Mouse (Mus musculus) cerebellum, postnatal 10 days (tissue): ENCODE measurements around the gene Eif2b5.
"Not testable (repeated sequence)": the region's sequence is repeated elsewhere in the genome, so short reads cannot be mapped to it uniquely, and the experiment has no call there.

ENCODE experiments used
- DNase-seq, 2 experiments: peaks; one replicate each; pipeline ENCODE4 v3.0.0; 2021; ENCODE audit warnings: mixed read lengths in 2 of 2

Gene Eif2b5

DNA sequence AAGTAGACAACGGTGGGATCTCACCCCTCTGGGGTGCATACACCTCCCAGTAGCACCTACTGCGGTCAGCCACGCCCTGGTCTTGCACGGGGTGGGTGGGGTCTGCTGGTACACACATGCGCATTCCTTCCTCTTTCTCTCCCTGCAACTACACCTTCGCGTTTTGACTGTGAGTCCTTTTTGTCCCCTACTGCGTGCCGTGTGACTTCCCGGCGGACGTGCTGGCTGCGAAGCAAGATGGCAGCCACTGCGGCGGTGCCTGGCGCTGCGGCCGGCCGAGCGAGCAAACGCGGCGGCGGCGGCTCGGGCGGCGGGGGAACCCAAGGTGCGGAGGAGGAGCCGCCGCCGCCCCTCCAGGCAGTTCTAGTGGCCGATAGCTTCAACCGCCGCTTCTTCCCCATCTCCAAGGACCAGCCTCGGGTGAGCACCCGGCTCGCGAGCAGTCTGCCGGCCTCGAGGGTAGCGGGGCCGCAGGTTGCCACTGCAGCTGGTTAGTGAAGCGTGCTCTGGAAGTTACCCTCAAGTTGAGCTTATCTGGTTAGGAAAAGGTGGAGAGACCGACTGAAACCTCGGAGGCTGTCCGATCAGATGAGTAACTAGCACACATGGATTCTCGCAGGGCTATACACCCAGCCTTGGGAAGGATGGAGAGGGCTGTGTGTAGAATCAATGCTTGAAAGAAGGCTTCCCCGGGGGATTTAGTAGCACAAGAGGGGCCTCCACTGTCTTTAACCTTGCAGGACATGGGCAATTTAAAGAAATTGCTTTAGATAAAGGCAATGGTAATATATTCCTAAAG, at the start of gene Eif2b5:
TSS of gene Eif2b5 (plus strand) at position 141 of the 799 bp plus-strand sequence.
- peak; percentile 91 to 95 for DNase-seq

- DNase-seq: no peak
Measured at GRCm38 (mm10) chr16:20451774-20452173, 46.8 kb upstream of the Eif2b5 start.

DNA sequence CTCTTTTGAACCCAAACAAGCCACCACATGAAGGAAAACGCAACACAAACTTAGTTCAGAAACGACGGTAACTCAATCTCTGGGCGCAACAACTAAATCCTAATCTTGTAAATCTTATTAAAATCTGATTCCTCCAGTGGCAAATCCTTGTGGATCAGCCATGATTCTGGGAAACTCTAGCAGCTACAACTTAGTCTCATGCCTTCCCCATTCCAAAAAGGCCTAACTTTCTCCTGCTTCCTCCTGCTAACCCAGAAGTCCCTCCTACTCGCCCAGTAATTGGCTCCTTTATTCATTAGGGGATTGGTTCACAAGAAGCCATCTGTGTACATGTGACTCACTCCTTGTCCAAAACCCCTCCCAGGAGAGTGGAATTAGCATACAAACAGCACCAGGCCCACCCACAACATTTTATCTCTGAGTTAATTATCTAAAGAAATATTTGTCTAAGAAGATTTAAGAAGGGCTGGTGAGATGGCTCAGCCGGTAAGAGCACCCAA, 44.4 kb upstream of the Eif2b5 start:
- no peak for DNase-seq

DNA sequence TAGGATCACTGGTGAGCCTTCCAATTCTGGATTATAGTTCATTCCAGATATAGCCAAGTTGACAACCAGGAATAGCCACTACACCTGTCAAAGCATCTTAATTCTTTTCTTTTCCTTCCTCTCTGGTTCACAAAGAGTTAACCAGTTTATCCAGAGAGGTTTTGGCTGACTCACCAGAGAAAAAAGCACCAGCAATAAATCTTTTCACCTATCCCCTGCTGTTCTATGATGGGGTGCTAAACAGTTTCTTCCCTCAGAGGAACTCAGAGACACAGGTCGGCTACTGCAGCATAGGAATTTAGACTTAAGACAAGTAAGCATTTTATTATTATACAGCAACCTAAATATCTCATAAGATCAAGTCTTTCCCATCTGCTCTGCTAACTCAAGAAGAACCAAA, 42.5 kb upstream of the Eif2b5 start:
- no peak for DNase-seq

DNA sequence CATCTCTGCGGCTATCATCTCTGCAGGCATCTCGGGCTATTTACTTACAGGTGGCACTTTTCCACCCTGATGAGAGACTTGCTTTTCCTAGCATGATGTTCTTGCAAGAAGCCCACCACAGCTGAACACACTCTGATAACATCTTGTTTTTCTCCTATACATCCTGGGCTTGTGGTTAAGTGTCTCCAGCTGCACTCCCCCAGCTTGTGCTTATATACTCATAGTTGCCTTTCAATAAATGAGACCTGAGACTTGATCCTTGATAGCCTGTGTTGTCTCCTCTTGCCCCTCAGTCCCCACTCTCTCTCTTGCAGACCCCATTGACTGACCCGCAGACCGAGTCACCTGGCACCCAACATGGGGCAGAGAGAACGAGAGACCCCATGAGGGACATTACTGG, 39.9 kb upstream of the Eif2b5 start:
- not testable (repeated sequence) for DNase-seq

DNA sequence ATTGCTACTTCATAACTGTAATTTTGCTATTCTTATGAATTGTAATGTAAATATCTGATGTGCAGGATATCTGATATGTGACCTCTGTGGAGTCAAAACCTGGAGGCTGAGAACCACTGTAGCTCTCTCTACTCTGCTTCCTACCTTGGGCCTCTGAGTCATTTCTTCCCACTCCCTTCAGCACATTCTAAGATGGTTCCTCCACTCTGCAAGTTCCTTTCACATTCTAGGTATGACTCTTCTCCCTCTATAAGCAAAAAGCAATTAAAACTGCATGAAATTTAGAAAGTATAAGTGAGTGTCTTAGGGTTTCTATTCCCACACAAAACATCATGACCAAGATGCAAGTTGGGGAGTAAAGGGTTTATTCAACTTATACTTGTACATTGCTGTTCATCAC, 33.9 kb upstream of the Eif2b5 start:
- DNase-seq: no peak

DNA sequence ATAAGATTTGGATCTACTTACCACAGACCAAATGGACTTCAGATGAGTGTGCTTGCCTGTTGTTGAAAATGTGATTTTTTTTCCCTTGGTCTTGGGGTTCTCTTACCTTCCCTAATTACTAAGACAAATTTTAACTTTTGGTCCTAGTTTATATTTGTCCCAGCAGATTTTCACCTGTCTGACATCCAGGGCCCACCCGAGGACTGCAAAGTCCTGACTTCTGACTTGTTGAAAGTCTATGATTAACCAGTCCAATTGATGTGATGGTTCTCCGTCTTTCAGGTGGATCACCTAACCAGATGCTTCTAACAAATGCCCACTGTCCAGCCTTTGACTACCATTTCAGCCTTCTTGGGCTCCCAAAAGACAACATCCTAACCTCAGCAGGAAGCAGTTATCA, 27.6 kb upstream of the Eif2b5 start:
- no peak for DNase-seq

GRCm38 (mm10) chr16:20471686-20472085, 26.9 kb upstream of the Eif2b5 start:
- no peak for DNase-seq

- DNase-seq: no peak
Measured at GRCm38 (mm10) chr16:20473748-20474147, 24.9 kb upstream of the Eif2b5 start.

DNA sequence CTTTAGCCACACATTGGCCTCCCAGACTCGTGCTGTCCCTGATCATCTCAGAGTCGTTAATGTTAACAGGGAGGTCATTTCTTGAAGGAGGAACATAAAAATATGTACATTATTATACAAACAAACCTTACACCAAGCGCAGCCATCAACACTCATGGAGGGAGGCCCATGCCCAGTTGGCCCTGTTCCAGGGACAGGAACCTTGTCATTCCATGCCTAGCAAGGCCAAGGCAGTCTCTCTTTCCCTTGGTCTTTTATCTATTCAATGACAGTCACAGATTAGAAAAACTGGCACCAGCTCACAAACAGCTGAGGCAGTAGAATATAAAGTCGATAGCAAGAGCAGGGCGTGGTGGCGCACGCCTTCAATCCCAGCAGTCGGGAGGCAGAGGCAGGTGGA, 24.4 kb upstream of the Eif2b5 start:
- DNase-seq: peak in 1 of 2 experiments; percentile 12

DNA sequence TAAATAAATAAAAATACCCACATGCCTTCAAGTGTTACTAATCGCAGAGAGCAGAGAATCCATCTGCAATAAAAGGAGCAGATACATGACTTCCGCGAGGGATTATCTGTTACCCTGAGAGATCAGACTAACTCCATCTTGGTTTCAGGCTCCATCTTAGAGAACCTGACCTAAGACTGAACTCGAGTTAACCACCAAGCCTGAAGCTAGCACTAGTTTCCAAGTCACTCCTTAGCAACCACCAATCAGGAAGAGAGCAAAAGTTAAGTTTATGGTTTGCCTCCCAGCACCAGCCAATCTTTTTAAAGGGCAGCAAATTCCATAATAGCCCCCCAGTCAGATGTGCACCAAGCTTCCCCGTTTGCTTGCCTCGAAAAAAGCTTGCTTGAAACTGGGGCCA, 23.8 kb upstream of the Eif2b5 start:
- DNase-seq: no peak

GRCm38 (mm10) chr16:20475335-20475734, 23.3 kb upstream of the Eif2b5 start:
- no peak for DNase-seq

DNA sequence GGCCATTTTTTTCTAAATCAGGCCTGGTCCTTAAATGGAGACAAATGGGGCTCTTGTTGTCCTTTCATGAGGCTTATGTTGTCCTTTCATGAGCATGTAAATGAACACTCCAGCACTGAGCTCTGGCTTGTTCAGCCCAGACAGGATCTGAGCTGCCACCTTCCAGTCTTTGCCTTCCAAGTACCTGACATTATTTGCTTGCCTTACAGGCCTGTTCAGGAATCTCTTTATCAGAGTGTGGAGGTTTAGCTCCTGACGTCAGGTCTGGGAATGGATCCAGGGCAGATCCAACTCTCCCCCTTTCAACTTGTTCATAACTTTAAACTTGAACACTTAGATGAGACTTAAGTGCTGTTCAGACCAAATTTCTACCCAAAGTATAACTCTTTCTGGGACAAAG, 21.8 kb upstream of the Eif2b5 start:
- DNase-seq: no peak

GRCm38 (mm10) chr16:20477270-20477669, 21.3 kb upstream of the Eif2b5 start:
- no peak for DNase-seq

- no peak for DNase-seq
Measured at GRCm38 (mm10) chr16:20478504-20478903, 20.1 kb upstream of the Eif2b5 start.

- not testable (repeated sequence) for DNase-seq
Measured at GRCm38 (mm10) chr16:20479026-20479760, 19.4 kb upstream of the Eif2b5 start.

- DNase-seq: peak; percentile 44 to 48
Measured at GRCm38 (mm10) chr16:20480115-20480514, 18.5 kb upstream of the Eif2b5 start.

DNA sequence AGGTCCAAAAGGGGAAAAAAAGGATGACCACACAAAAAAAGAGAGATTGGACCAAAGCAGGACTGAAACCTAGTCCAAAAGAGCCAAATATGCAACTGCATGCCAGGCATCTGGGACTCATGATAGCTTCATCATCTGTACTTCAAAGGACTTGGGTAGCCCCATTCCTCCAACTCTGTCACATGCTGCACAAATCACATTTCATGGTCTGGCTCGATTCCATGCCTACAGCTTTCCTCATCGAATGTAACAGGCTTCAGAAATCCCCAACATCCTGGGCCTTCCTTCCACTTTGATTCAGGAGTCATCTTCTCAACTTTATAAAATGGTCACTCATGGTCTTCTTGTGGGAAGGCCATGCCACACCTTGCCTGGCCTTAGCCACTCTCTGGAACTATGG, 16.9 kb upstream of the Eif2b5 start:
- no peak for DNase-seq

DNA sequence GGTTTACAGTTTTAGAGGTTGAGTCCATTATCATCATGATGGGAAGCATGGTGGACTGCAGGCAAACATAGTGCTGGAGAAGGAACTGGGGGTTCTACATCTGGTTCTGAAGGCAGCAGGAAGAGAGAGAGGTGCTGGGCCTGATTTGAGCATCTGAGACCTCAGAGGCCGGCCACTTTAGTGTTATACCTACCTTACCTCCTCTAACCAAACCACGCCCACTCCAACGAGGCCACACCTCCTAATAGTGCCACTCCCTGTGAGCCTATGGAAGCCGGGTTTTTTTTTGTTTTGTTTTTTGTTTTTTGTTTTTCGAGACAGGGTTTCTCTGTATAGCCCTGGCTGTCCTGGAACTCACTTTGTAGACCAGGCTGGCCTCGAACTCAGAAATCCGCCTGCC, 14.9 kb upstream of the Eif2b5 start:
- not testable (repeated sequence) for DNase-seq

- no peak for DNase-seq
Measured at GRCm38 (mm10) chr16:20485061-20485460, 13.6 kb upstream of the Eif2b5 start.

DNA sequence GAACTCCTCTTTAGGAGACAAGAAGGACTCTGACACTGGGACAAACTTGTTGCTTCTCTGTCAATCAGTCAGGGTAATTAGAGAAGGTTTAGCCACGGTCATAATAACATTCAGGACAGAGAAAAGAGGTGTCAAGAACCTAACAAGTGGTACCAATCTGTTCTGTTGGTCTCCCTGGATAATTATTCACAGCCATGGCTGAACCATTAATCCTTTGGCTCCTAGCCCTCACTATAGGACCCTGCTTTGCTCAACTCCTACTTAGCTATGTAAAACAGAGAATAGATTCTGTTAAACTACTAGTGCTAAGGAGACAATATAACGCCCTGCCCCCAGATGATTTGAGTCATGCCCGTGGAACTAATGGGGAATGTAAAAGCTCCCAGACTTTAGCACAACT, 12.6 kb upstream of the Eif2b5 start:
- DNase-seq: no peak

GRCm38 (mm10) chr16:20488151-20488550, 10.5 kb upstream of the Eif2b5 start:
- DNase-seq: no peak

DNA sequence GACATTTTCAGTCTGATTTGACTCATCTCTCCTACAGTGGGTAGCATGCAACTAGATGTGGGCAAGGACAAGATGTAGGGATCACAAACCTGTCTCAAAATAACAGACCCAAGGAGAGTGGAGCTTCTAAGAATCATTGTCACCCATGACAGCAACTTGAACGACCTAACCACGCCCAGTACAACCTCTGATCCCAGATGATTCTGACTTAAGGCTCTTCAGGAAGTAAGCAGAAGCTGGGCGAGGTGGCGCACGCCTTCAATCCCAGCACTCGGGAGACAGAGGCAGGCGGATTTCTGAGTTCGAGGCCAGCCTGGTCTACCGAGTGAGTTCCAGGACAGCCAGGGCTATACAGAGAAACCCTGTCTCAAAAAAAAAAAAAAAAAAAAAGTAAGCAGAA, 9.9 kb upstream of the Eif2b5 start:
- not testable (repeated sequence) for DNase-seq

- no peak for DNase-seq
Measured at GRCm38 (mm10) chr16:20489233-20489632, 9.4 kb upstream of the Eif2b5 start.
